Mouse (Mus musculus): ENCODE results near the gene Eps15l1. TPM values are rescaled to one million over a fixed set of nuclear protein-coding genes. Genes with fewer than 3 reads are reported as not detected.
A peak's percentile ranks its signal among the peaks of the same experiment; 100 is the strongest.

Gene Eps15l1
- polyA plus RNA-seq, 1 experiment from 2014 or later: 53.4 TPM

DNA sequence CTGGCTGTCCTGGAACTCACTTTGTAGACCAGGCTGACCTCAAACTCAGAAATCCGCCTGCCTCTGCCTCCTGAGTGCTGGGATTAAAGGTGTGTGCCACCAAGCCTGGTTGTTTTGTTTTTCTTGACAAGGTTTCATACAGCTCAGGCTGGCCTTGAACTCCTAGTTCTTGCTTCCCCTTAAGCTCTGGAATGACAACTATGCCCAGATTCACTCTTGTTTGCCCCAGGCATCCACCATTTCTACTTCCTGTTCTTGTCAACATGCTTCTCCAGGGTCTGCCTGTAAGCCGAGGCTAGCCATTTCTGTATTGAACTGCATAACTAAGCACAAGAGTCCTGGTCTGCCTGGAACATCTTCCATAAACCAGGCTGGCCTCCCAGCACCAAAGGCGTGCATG is 92.1 kb downstream of the Eps15l1 start:
- H3K79me2 ChIP-seq (ENCODE audit: inconsistent target): no peaks in the 10 kb centered on the region
- no peak overlapping the region for H3K4me3 ChIP-seq (ENCODE audit: inconsistent target)
- no peak overlapping the region for H3K27ac ChIP-seq
- 90% methylated on average over 3 of the region's 3 CpGs for WGBS (ENCODE audit: missing documents)
- no peaks in the 10 kb centered on the region for H3K36me3 ChIP-seq (ENCODE audit: inconsistent target)

DNA sequence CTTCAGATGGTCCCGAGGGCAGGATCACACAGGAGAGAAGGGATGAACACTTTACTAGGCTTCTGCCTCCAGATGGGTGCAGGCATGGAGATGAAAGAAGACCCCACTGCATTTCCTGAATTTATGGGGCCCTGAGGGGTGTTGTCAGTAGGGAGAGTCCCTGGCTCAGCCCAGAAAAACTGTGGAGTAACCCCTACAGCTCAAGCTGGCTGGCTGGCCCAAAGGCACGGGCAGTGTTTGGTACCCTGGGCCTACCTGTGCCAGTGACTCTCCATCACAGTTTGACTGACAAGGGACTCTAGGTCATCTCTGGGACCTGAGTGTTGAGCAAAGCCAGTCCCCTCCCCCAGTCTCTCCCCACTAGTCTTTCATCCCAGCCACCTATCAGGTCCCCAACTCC is 96.6 kb downstream of the Eps15l1 start:
- H3K79me2 ChIP-seq (ENCODE audit: inconsistent target): peaks cover 21% of the 10 kb centered on the region
- WGBS (ENCODE audit: missing documents): 85% methylated on average over 2 of the region's 2 CpGs
- H3K4me3 ChIP-seq (ENCODE audit: inconsistent target): no peak overlapping the region
- no peak overlapping the region for H3K27ac ChIP-seq
- H3K36me3 ChIP-seq (ENCODE audit: inconsistent target): no peaks in the 10 kb centered on the region

GRCm38 (mm10) chr8:72324036-72324706 is 97.1 kb downstream of the Eps15l1 start:
- Histone ChIP-seq H3K4me3 (ENCODE audit: inconsistent target) (no peak overlapping the region), H3K27ac (no peak overlapping the region)
- WGBS (ENCODE audit: missing documents): 93% methylated on average over 10 of the region's 10 CpGs

GRCm38 (mm10) chr8:72323131-72323725 is 98.0 kb downstream of the Eps15l1 start:
- Histone ChIP-seq H3K27ac (peak overlapping the region; percentile 88), H3K79me2 (ENCODE audit: inconsistent target) (peaks cover 26% of the 10 kb centered on the region), H3K36me3 (ENCODE audit: inconsistent target) (no peaks in the 10 kb centered on the region), H3K4me3 (ENCODE audit: inconsistent target) (no peak overlapping the region)
- WGBS (ENCODE audit: missing documents): 70% methylated on average over 6 of the region's 6 CpGs

More at GRCm38 (mm10) chr8:72324036-72324706, 97.1 kb downstream of the Eps15l1 start:
- peaks cover 23% of the 10 kb centered on the region for H3K79me2 ChIP-seq (ENCODE audit: inconsistent target)
- no peaks in the 10 kb centered on the region for H3K36me3 ChIP-seq (ENCODE audit: inconsistent target)

DNA sequence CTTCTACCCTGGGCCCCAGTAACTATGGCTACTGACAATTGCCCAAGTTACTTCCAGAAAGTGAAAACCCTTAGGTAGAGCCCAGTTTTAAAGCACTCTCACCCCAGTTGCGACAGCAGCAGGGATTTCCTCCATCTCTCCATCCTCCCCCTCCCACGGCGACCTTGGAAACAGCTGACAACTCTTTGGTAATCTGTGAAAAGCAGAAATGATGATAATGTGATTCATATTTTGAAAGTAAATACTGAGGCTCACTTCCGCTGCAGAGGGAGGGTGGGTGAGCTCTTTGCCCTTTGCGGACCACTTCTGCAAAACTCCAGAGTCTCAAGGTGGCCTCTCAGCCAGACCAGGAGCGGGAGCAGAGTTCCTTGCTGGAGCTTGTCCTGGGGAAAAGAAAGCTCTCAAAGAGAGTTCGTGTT is 98.8 kb downstream of the Eps15l1 start:
- peak overlapping the region; percentile 88 for H3K27ac ChIP-seq
- no peaks in the 10 kb centered on the region for H3K36me3 ChIP-seq (ENCODE audit: inconsistent target)
- peaks cover 26% of the 10 kb centered on the region for H3K79me2 ChIP-seq (ENCODE audit: inconsistent target)
- WGBS (ENCODE audit: missing documents): 1% methylated on average over 7 of the region's 7 CpGs
- H3K4me3 ChIP-seq (ENCODE audit: inconsistent target): no peak overlapping the region

DNA sequence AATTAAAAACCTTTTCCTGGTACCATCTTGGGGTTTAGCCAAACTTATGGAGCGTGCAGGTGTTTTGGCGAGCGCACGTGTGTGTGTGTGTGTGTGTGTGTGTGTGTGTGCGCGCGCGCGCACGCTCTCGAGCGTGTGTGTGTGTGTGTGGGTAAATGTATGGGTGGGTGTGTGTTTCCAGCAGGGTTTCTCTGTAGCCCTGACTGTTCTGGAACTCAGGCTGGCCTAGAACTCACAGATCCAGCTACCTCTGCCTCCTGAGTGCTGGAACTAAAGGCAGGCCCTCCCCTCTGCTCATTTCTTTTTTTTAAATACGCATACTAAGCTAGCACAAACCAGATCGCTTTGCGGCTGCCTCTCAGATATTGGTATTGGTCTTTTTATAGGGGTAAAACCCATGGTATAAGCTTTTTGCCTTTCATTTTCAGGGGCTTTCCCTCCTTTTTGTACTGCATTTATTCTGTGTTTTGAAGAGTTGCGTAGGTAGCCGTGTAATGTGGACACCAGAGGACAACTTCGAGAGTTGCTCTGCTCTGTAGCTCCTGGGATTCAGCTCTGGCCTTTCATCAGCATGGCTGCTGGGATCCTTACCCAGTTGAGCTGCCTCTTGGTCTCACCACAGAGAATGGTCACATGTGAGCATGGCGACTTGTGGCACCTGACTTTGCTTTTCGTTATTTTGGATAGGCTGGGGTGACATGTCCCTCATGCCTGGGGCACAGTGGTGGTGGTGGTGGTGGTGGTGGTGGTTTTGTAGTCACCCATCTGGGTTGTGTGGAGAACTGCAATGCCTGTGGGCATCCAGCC is 99.4 kb downstream of the Eps15l1 start:
- peaks cover 26% of the 10 kb centered on the region for H3K79me2 ChIP-seq (ENCODE audit: inconsistent target)
- WGBS (ENCODE audit: missing documents): 78% methylated on average over 14 of the region's 20 CpGs
- H3K36me3 ChIP-seq (ENCODE audit: inconsistent target): no peaks in the 10 kb centered on the region
- peak overlapping the region; percentile 88 for H3K27ac ChIP-seq
- H3K4me3 ChIP-seq (ENCODE audit: inconsistent target): peak overlapping the region; percentile 63

DNA sequence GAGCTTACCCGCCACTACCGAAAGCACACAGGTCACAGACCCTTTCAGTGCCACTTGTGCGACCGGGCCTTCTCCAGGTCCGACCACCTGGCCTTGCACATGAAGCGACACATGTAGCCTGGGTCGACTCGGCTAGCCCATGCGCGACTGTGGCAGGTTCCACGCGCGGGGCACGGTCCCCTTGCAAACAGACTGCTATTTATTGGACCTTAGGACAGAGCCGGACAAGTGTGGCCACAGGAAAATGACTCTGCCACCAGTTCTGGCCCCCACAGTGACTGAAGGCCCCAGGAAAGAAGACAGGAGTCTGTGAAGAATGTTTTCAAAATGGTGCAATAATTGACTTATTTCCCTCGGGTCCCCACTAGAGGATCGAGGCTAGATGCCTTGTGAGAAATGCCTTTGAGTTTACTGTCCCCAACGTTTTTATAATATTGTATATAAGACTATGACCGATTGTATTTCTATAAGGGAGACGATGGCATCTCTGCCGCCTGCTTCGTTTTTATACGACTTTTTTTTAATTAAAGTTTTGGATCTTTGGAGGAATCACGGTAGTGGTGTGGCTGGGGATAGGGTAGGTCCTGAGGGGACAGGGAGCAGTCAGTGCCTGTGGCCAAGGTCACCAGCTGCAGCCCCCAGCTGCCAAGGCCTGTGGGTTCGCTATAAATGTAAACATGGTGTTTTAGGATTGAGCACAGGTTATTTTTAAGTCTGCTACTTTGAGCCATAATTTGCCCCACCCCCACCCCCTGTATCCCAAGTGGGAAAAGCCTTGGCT is 100.3 kb downstream of the Eps15l1 start:
- Histone ChIP-seq H3K79me2 (ENCODE audit: inconsistent target) (peaks cover 26% of the 10 kb centered on the region), H3K36me3 (ENCODE audit: inconsistent target) (no peaks in the 10 kb centered on the region), H3K27ac (peak overlapping the region; percentile 88), H3K4me3 (ENCODE audit: inconsistent target) (peak overlapping the region; percentile 63)
- WGBS (ENCODE audit: missing documents): 88% methylated on average over 20 of the region's 25 CpGs

- Histone ChIP-seq H3K36me3 (ENCODE audit: inconsistent target) (no peaks in the 10 kb centered on the region), H3K27ac (peak overlapping the region; percentile 88), H3K79me2 (ENCODE audit: inconsistent target) (peaks cover 26% of the 10 kb centered on the region), H3K4me3 (ENCODE audit: inconsistent target) (peak overlapping the region; percentile 63)
- WGBS (ENCODE audit: missing documents): 26% methylated on average over 40 of the region's 55 CpGs
Observed at GRCm38 (mm10) chr8:72319921-72320802, 101.1 kb downstream of the Eps15l1 start.

GRCm38 (mm10) chr8:72319397-72319796 is 101.9 kb downstream of the Eps15l1 start:
- peaks cover 26% of the 10 kb centered on the region for H3K79me2 ChIP-seq (ENCODE audit: inconsistent target)
- H3K36me3 ChIP-seq (ENCODE audit: inconsistent target): no peaks in the 10 kb centered on the region
- H3K4me3 ChIP-seq (ENCODE audit: inconsistent target): peak overlapping the region; percentile 66
- 1% methylated on average over 42 of the region's 48 CpGs for WGBS (ENCODE audit: missing documents)
- peak overlapping the region; percentile 71 for H3K27ac ChIP-seq

DNA sequence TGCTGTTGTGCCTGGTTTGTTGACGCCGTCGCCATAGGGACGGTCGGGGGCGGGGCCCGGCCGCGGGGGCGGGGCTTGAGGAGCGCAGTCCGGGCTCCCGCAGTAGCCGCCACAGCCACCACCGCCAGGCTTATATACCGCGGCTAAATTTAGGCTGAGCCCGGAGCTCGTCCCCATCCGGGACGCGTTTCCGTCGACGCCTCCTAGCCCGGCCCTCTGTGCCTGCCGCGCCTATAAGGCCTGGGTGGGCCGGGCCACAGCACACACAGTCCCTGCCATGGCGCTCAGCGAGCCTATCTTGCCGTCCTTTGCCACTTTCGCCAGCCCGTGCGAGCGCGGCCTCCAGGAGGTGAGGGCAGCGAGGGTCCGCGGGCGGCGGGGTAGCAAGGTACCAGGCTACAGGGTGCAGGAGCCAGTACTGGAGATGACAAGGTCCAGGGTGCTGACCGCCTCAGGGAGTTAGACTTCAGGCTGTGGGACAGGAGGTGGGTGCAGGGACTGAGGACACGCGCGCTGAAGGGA is 102.4 kb downstream of the Eps15l1 start, which contains the start of gene Klf2:
Klf2 (plus strand) TSS at position 233 of the 522 bp plus-strand sequence.
- 2% methylated on average over 44 of the region's 46 CpGs for WGBS (ENCODE audit: missing documents)
- Histone ChIP-seq H3K36me3 (ENCODE audit: inconsistent target) (no peaks in the 10 kb centered on the region), H3K79me2 (ENCODE audit: inconsistent target) (peaks cover 26% of the 10 kb centered on the region), H3K4me3 (ENCODE audit: inconsistent target) (peak within 1 kb of the TSS; percentile 66), H3K27ac (peak within 1 kb of the TSS; percentile 74)

- Histone ChIP-seq H3K27ac (peak overlapping the region; percentile 74), H3K36me3 (ENCODE audit: inconsistent target) (no peaks in the 10 kb centered on the region), H3K4me3 (ENCODE audit: inconsistent target) (no peak overlapping the region), H3K79me2 (ENCODE audit: inconsistent target) (peaks cover 26% of the 10 kb centered on the region)
- WGBS (ENCODE audit: missing documents): 59% methylated on average over 5 of the region's 5 CpGs
Observed at GRCm38 (mm10) chr8:72317741-72318301, 103.4 kb downstream of the Eps15l1 start.

GRCm38 (mm10) chr8:72316053-72316695 is 105.1 kb downstream of the Eps15l1 start:
- no peak overlapping the region for H3K4me3 ChIP-seq (ENCODE audit: inconsistent target)
- WGBS (ENCODE audit: missing documents): 94% methylated on average over 10 of the region's 10 CpGs
- H3K79me2 ChIP-seq (ENCODE audit: inconsistent target): peaks cover 18% of the 10 kb centered on the region
- no peak overlapping the region for H3K27ac ChIP-seq
- H3K36me3 ChIP-seq (ENCODE audit: inconsistent target): no peaks in the 10 kb centered on the region

All from macrophage (primary cell).